Mouse (Mus musculus) lung, embryonic 16.5 days (tissue): ENCODE measurements around the gene Atp5d. TPM values are rescaled to one million over a fixed set of nuclear protein-coding genes. Genes with fewer than 3 reads are reported as not detected.

Source experiments
- ATAC-seq: fragments of 200-750 bp; cut with Nextera tagmentation; 2 replicates; pipeline ENCODE4 v1.8.0; 2017; ENCODE audit warnings: low read depth, mild to moderate bottlenecking, moderate library complexity
- H3K27ac ChIP-seq: fragments of 300-500 bp; sonication (generic); 2 replicates; pipeline ENCODE4 v1.5.1; 2014; ENCODE audit warnings: mild to moderate bottlenecking, control low read depth, low read length
- H3K27me3 ChIP-seq: fragments of 300-500 bp; sonication (generic); 2 replicates; pipeline ENCODE4 v1.6.1; 2014; ENCODE audit warnings: low read depth, low read length, mixed read lengths; ENCODE audit not compliant: control insufficient read depth, insufficient read depth
- H3K36me3 ChIP-seq: fragments of 300-500 bp; sonication (generic); 2 replicates; pipeline ENCODE4 v1.6.1; 2014; ENCODE audit warnings: low read length; ENCODE audit not compliant: control insufficient read depth, insufficient read depth
- H3K4me1 ChIP-seq: fragments of 300-500 bp; sonication (generic); replicated peaks from 2 replicates; pipeline ENCODE4 v1.6.1; 2014; ENCODE audit warnings: low read length, mixed read lengths; ENCODE audit not compliant: control insufficient read depth, insufficient read depth
- H3K4me2 ChIP-seq: fragments of 300-500 bp; sonication (generic); 2 replicates; pipeline ENCODE4 v1.6.1; 2014; ENCODE audit warnings: low read depth, low read length, control low read depth
- H3K4me3 ChIP-seq: fragments of 300-500 bp; sonication (generic); 2 replicates; pipeline ENCODE4 v1.5.1; 2014; ENCODE audit warnings: mild to moderate bottlenecking, low read length, control low read depth
- H3K9ac ChIP-seq: fragments of 300-500 bp; sonication (generic); 2 replicates; pipeline ENCODE4 v1.6.1; 2014; ENCODE audit warnings: low read length, control low read depth
- H3K9me3 ChIP-seq: fragments of 300-500 bp; sonication (generic); 2 replicates; pipeline ENCODE4 v1.6.1; 2016; ENCODE audit warnings: low read length; ENCODE audit not compliant: control insufficient read depth
- WGBS: fragments of 180-500 bp; shearing (Covaris S2); extraction: QIAGEN DNeasy Blood & Tissue Kit; methylation state at CpG from one replicate; pipeline ENCODE4 v1.1.7; 2014; 5-methylcytosine and 5-hydroxymethylcytosine counted together
- polyA plus RNA-seq: library from polyadenylated mRNA; unstranded; fragments of >200 nt; fragmentation: Nextera tagmentation; extraction: Ambion mirVana; gene quantifications from 2 replicates; pipeline ENCODE4 v1.2.1, GENCODE M21; 2015

Atp5d gene
- polyA plus RNA-seq, 1 experiment from 2014 or later = 534 TPM

- Histone ChIP-seq H3K4me2 (peak within 1 kb of the TSS; percentile 73), H3K9me3 (no peaks in the 10 kb centered on the region), H3K4me1 (no peaks in the 10 kb centered on the region; the same call in 1 of the 2 replicates), H3K9ac (peak within 1 kb of the TSS; percentile 81), H3K36me3 (no peaks in the 10 kb centered on the region), H3K27me3 (no peaks in the 10 kb centered on the region), H3K27ac (peak within 1 kb of the TSS; percentile 3), H3K4me3 (peak within 1 kb of the TSS; percentile 67)
- 1% methylated on average over 76 of the region's 106 CpGs for WGBS
- ATAC-seq = peak; percentile 77
Measured at GRCm38 (mm10) chr10:80179068-80180051, 40.9 kb downstream of the Atp5d start, which contains the start of gene Efna2. TSS of gene Efna2 (plus strand) at chr10:80179482.

GRCm38 (mm10) chr10:80180288-80180687 is 41.9 kb downstream of the Atp5d start:
- WGBS = 37% methylated on average over 6 of the region's 6 CpGs
- no peaks in the 10 kb centered on the region for H3K27me3 ChIP-seq
- no peak overlapping the region for H3K27ac ChIP-seq
- peak overlapping the region; percentile 73 for H3K4me2 ChIP-seq
- peak overlapping the region; percentile 67 for H3K4me3 ChIP-seq
- no peaks in the 10 kb centered on the region for H3K9me3 ChIP-seq
- no peaks in the 10 kb centered on the region; the same call in 1 of the 2 replicates for H3K4me1 ChIP-seq
- no peak for ATAC-seq
- no peaks in the 10 kb centered on the region for H3K36me3 ChIP-seq
- peak overlapping the region; percentile 81 for H3K9ac ChIP-seq

- Histone ChIP-seq H3K27ac (no peak overlapping the region), H3K4me2 (peak overlapping the region; percentile 73), H3K36me3 (no peaks in the 10 kb centered on the region), H3K9me3 (no peaks in the 10 kb centered on the region), H3K27me3 (no peaks in the 10 kb centered on the region), H3K9ac (peak overlapping the region; percentile 44; the same call in 1 of the 2 replicates), H3K4me3 (no peak overlapping the region), H3K4me1 (peaks cover 3% of the 10 kb centered on the region; the same call in 1 of the 2 replicates)
- no peak for ATAC-seq
- WGBS = 28% methylated on average over 5 of the region's 5 CpGs
Measured at GRCm38 (mm10) chr10:80180823-80181222, 42.4 kb downstream of the Atp5d start.

DNA sequence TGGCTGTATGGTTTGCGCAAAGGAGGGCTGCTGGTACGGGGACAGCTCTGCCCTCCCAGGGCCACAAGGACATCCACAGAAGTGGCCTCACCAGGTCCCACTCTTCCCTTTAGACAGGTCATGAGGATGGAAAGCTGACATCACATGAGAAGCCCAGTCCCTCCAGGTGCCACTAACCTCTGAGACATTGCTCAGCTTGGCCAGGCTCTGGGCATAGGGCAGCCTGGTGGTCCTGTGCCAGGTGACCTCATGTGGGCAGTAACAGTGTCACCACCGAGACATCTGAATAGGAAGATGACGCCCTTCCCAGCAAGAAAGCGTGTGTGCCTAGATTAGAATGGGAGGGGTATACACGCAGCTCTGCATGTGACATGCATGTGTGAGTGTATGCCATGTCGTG is 44.1 kb downstream of the Atp5d start:
- H3K27me3 ChIP-seq = no peaks in the 10 kb centered on the region
- ATAC-seq = no peak
- H3K4me2 ChIP-seq = no peak overlapping the region
- H3K27ac ChIP-seq = no peak overlapping the region
- no peaks in the 10 kb centered on the region for H3K36me3 ChIP-seq
- H3K9me3 ChIP-seq = no peaks in the 10 kb centered on the region
- 89% methylated on average over 7 of the region's 7 CpGs for WGBS
- no peak overlapping the region for H3K9ac ChIP-seq
- H3K4me3 ChIP-seq = no peak overlapping the region
- H3K4me1 ChIP-seq = peaks cover 3% of the 10 kb centered on the region; the same call in 1 of the 2 replicates

DNA sequence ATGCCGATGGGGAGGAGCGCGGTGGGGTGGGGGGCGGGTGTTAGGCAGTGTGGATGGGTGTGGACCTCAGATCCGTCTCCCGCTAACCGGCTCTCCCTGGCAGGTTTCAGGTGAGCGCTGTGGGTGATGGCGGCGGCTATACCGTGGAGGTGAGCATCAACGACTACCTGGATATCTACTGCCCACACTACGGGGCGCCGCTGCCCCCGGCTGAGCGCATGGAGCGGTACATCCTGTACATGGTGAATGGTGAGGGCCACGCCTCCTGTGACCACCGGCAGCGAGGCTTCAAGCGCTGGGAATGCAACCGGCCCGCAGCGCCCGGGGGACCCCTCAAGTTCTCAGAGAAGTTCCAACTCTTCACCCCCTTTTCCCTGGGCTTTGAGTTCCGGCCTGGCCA is 48.2 kb downstream of the Atp5d start:
- no peak overlapping the region for H3K4me3 ChIP-seq
- peaks cover 27% of the 10 kb centered on the region for H3K27me3 ChIP-seq
- no peak for ATAC-seq
- H3K9me3 ChIP-seq = no peaks in the 10 kb centered on the region
- WGBS = 55% methylated on average over 27 of the region's 27 CpGs
- no peak overlapping the region for H3K4me2 ChIP-seq
- no peaks in the 10 kb centered on the region for H3K36me3 ChIP-seq
- H3K9ac ChIP-seq = no peak overlapping the region
- H3K27ac ChIP-seq = no peak overlapping the region
- H3K4me1 ChIP-seq = peaks cover 16% of the 10 kb centered on the region

DNA sequence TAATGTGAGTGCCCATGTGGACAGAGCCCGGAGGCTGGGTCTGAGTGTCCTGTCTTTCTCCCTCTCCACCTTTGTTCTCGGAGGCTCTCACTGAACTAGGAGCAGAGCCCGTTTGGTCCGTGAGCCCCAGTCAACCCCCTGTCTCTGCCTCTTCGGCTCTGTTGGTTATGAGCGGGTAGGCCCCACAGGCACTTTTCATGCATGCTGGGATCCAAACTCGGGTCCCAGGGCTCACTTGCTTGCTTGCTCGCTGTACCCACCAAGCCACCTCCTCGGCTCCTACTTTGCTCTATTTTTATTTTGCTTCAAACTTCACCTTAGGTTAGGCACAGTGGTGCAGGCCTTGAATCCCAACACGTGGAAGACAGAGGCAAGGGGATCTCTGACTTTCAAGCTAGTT is 49.3 kb downstream of the Atp5d start:
- Histone ChIP-seq H3K27me3 (peaks cover 32% of the 10 kb centered on the region), H3K4me3 (no peak overlapping the region), H3K27ac (no peak overlapping the region), H3K4me1 (peaks cover 16% of the 10 kb centered on the region), H3K9ac (no peak overlapping the region), H3K9me3 (no peaks in the 10 kb centered on the region), H3K36me3 (no peaks in the 10 kb centered on the region), H3K4me2 (no peak overlapping the region)
- 84% methylated on average over 10 of the region's 10 CpGs for WGBS
- ATAC-seq = no peak

- no peak for ATAC-seq
- Histone ChIP-seq H3K9ac (no peak overlapping the region), H3K4me1 (peaks cover 16% of the 10 kb centered on the region), H3K9me3 (no peaks in the 10 kb centered on the region), H3K27me3 (peaks cover 32% of the 10 kb centered on the region), H3K36me3 (no peaks in the 10 kb centered on the region), H3K4me3 (no peak overlapping the region), H3K27ac (no peak overlapping the region), H3K4me2 (no peak overlapping the region)
- WGBS = 80% methylated on average over 15 of the region's 15 CpGs
Measured at GRCm38 (mm10) chr10:80188453-80189024, 50.1 kb downstream of the Atp5d start.

DNA sequence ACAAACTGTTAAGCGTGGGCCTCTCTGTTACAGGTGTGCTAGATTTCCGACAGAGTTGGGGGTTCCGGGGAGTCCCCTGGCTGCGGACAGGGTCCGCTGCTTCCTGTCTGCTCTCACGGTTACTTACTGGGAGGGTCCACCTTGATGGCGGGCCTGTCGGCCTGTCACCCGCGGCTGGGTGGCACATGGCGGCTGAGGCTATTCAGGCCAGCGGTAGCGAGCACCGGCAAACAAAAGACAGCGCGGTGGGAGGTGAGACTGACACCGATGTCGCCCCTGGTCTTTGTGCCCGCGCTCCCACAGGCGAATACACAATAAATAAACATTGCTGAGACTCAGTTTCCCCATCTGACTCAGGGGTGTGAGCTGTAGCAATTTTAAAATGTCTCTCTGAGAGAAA is 51.6 kb downstream of the Atp5d start:
- Histone ChIP-seq H3K27me3 (peaks cover 32% of the 10 kb centered on the region), H3K4me1 (peaks cover 16% of the 10 kb centered on the region), H3K36me3 (no peaks in the 10 kb centered on the region), H3K9me3 (no peaks in the 10 kb centered on the region), H3K9ac (peak overlapping the region; percentile 52), H3K4me3 (peak overlapping the region; percentile 43), H3K27ac (no peak overlapping the region), H3K4me2 (peak overlapping the region; percentile 75)
- WGBS = 11% methylated on average over 21 of the region's 21 CpGs
- no peak for ATAC-seq

GRCm38 (mm10) chr10:80190491-80191051 is 52.1 kb downstream of the Atp5d start:
- H3K4me1 ChIP-seq = peaks cover 16% of the 10 kb centered on the region
- peak overlapping the region; percentile 75 for H3K4me2 ChIP-seq
- H3K27ac ChIP-seq = no peak overlapping the region
- peak; percentile 41 for ATAC-seq
- peak overlapping the region; percentile 52 for H3K9ac ChIP-seq
- WGBS = under 1% methylated on average over 44 of the region's 48 CpGs
- peak overlapping the region; percentile 43 for H3K4me3 ChIP-seq
- no peaks in the 10 kb centered on the region for H3K36me3 ChIP-seq
- H3K9me3 ChIP-seq = no peaks in the 10 kb centered on the region
- peaks cover 32% of the 10 kb centered on the region for H3K27me3 ChIP-seq
